Mouse (Mus musculus): ENCODE results near the gene Cntrl. TPM values are rescaled to one million over a fixed set of nuclear protein-coding genes. Genes with fewer than 3 reads are reported as not detected.

Gene Cntrl
- polyA plus RNA-seq, 1 experiment from 2014 or later: 22.5 TPM

DNA sequence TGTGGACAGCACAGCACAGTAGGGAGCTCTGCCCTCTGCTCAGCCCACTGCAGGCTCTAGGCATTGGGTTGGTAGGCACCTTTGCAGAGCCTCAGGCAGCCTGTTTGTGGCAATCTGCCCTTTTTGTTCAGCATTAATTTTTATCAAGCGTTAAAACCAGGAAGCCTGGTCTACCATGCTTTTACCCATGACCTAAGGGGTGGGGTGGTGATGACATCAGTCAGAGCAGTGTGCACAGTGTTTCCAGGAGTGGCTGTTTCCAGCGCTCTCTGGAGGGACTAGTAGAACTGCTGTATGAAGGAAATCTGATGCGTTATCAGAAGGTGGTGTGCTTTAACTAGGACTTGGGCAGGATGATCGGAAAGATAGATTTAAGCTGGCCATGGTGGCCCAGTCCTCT is 63.0 kb downstream of the Cntrl start:
- no peak for ATAC-seq (ENCODE audit: insufficient number of reproducible peaks, insufficient read depth, low FRiP score, low read depth)
- Histone ChIP-seq H3K4me1 (ENCODE audit: control insufficient read depth in 2 of 2, insufficient read depth in 2 of 2, low read length in 2 of 2) (peaks cover 15 to 18% of the 10 kb centered on the region in 2 experiments), H3K9ac (ENCODE audit: low read length) (no peak overlapping the region), H3K36me3 (ENCODE audit: control insufficient read depth, insufficient read depth, low read length) (peaks cover 96% of the 10 kb centered on the region), H3K4me3 (ENCODE audit: control insufficient read depth in 1 of 2, insufficient read depth in 1 of 2, low read depth in 1 of 2, low read length in 2 of 2) (no peak overlapping the region), H3K27me3 (ENCODE audit: control insufficient read depth, insufficient read depth, low read length) (no peaks in the 10 kb centered on the region), H3K9me3 (ENCODE audit: control insufficient read depth, low read length) (no peaks in the 10 kb centered on the region), H3K4me2 (ENCODE audit: low read length) (no peak overlapping the region), H3K27ac (replicated peaks in 1 of 2; ENCODE audit: control insufficient read depth in 1 of 2, insufficient read depth in 1 of 2, low read depth in 2 of 2, low read length in 2 of 2) (peak overlapping the region in 1 of 2 experiments; percentile 83; a peak in 2 of 4 replicates)
- 84% methylated on average over 4 of the region's 4 CpGs for WGBS

DNA sequence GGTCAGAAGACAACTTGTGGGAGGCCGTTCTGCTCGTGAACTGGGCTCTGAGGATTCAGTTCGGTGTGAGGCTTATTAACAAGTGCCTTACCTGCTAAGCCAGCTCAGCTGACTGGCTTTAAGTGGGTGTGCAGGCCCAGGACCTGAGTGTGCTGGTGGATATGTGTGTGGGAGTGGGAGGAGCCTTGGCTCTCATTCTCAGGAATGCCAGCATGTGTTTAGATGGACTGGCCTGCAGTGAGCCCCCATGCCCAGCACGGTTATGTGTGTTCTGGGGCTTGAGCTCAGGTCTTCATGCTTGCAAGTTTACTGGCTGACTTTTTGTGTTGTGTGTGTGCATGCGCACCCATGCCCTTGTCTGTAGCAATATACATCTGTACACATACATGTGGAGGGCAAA is 64.4 kb downstream of the Cntrl start:
- H3K4me2 ChIP-seq (ENCODE audit: low read length): no peak overlapping the region
- H3K27me3 ChIP-seq (ENCODE audit: control insufficient read depth, insufficient read depth, low read length): no peaks in the 10 kb centered on the region
- H3K4me3 ChIP-seq (ENCODE audit: control insufficient read depth in 1 of 2, insufficient read depth in 1 of 2, low read depth in 1 of 2, low read length in 2 of 2): no peak overlapping the region
- H3K9ac ChIP-seq (ENCODE audit: low read length): no peak overlapping the region
- WGBS: 93% methylated on average over 5 of the region's 5 CpGs
- no peaks in the 10 kb centered on the region for H3K9me3 ChIP-seq (ENCODE audit: control insufficient read depth, low read length)
- H3K27ac ChIP-seq (replicated peaks in 1 of 2; ENCODE audit: control insufficient read depth in 1 of 2, insufficient read depth in 1 of 2, low read depth in 2 of 2, low read length in 2 of 2): 0 out of 4 replicates have a peak overlapping the region, but pooled peaks of 1 of the 2 experiments have one; percentile 42
- no peak for ATAC-seq (ENCODE audit: insufficient number of reproducible peaks, insufficient read depth, low FRiP score, low read depth)
- H3K36me3 ChIP-seq (ENCODE audit: control insufficient read depth, insufficient read depth, low read length): peaks cover 96% of the 10 kb centered on the region
- peaks cover 18 to 21% of the 10 kb centered on the region in 2 experiments for H3K4me1 ChIP-seq (ENCODE audit: control insufficient read depth in 2 of 2, insufficient read depth in 2 of 2, low read length in 2 of 2)

DNA sequence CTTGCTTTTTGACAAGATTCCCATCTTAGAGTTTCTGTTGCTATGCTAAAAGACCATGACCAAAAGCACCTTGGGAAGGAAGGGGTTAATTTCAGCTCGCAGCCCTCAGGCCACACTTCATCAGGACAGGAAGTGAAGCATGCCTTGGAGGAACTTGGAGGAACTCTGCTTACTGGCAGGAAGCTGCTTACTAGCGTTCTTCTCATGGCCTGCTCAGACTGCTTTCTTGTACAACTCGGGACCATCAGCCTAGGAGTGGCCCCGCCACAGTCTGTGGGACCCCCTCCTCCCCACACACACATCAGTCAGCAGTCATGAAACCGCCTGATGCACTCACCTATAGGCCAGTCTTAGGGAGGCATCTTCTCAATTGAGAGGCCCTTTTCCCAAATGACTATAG is 64.8 kb downstream of the Cntrl start:
- ATAC-seq (ENCODE audit: insufficient number of reproducible peaks, insufficient read depth, low FRiP score, low read depth): no peak
- H3K4me3 ChIP-seq (ENCODE audit: control insufficient read depth in 1 of 2, insufficient read depth in 1 of 2, low read depth in 1 of 2, low read length in 2 of 2): no peak overlapping the region
- WGBS: 40% methylated on average over 5 of the region's 5 CpGs
- no peak overlapping the region for H3K4me2 ChIP-seq (ENCODE audit: low read length)
- no peaks in the 10 kb centered on the region for H3K27me3 ChIP-seq (ENCODE audit: control insufficient read depth, insufficient read depth, low read length)
- H3K9me3 ChIP-seq (ENCODE audit: control insufficient read depth, low read length): no peaks in the 10 kb centered on the region
- H3K4me1 ChIP-seq (ENCODE audit: control insufficient read depth in 2 of 2, insufficient read depth in 2 of 2, low read length in 2 of 2): peaks cover 18 to 21% of the 10 kb centered on the region in 2 experiments
- peaks cover 96% of the 10 kb centered on the region for H3K36me3 ChIP-seq (ENCODE audit: control insufficient read depth, insufficient read depth, low read length)
- no peak overlapping the region for H3K9ac ChIP-seq (ENCODE audit: low read length)
- H3K27ac ChIP-seq (replicated peaks in 1 of 2; ENCODE audit: control insufficient read depth in 1 of 2, insufficient read depth in 1 of 2, low read depth in 2 of 2, low read length in 2 of 2): peak overlapping the region; percentile 11 to 42; a peak in 1 of 4 replicates

DNA sequence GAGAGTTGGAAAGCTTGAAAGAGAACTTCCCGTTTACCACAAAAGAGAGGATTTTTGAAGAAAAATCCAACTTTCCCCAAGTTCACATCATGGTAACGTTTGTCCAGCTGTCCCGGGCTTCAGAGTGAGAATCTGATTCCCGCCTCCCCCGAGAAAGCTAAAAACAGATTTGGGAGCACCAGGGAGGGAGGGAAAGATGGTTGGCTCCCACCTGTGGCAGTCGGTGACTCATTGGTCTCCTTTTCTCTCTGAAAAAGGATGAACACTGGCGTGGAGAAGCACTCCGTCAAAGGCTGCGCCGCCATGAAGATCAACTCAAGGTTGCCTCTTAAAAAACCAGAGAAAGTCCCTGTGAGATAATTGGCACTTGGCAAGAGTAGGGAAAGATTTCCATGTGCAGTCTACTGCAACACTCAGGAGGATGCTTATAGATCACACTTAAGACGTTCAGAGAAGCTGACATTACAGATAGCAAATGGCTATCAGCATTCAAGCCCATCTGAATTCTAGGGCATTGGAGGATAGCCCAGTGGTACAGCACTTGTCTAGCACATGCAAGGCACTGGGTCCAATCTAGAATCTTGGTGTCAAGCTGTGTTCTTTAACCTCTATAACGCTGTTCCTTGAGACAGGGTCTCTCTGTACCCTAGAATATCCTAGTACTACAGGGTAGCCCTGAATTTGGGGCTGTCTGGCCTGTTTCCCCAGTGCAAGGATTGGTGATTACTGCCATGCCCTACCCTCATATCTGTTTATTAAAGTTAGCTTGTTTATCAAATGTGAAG is 66.2 kb downstream of the Cntrl start:
- ATAC-seq (ENCODE audit: insufficient number of reproducible peaks, insufficient read depth, low FRiP score, low read depth): no peak
- peaks cover 18 to 21% of the 10 kb centered on the region in 2 experiments for H3K4me1 ChIP-seq (ENCODE audit: control insufficient read depth in 2 of 2, insufficient read depth in 2 of 2, low read length in 2 of 2)
- 87% methylated on average over 12 of the region's 12 CpGs for WGBS

DNA sequence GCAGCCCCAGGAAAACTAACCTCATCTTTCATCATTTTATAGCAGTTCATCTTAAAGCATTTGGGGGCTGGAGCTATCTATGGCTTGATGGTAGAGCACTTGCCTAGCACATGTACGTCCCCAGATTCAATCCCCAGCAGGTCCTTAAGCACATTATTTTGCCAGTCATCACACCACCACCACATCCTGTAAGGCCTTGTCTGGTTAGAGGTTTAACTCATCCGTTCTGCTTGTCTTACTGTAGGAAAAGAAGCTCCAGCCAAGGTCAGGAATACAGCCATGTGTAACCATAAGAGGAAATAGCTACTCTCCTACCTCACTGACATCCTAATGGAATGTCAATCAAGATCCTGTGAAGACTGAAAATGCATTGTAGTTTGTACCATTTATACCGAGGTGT is 68.9 kb downstream of the Cntrl start:
- peaks cover 97% of the 10 kb centered on the region for H3K36me3 ChIP-seq (ENCODE audit: control insufficient read depth, insufficient read depth, low read length)

More for the DNA sequence above, 66.2 kb downstream of the Cntrl start:
- peaks cover 97% of the 10 kb centered on the region for H3K36me3 ChIP-seq (ENCODE audit: control insufficient read depth, insufficient read depth, low read length)
- no peak overlapping the region for H3K4me2 ChIP-seq (ENCODE audit: low read length)
- no peak overlapping the region for H3K9ac ChIP-seq (ENCODE audit: low read length)
- no peaks in the 10 kb centered on the region for H3K27me3 ChIP-seq (ENCODE audit: control insufficient read depth, insufficient read depth, low read length)
- no peak overlapping the region for H3K4me3 ChIP-seq (ENCODE audit: control insufficient read depth in 1 of 2, insufficient read depth in 1 of 2, low read depth in 1 of 2, low read length in 2 of 2)
- no peak overlapping the region for H3K27ac ChIP-seq (replicated peaks in 1 of 2; ENCODE audit: control insufficient read depth in 1 of 2, insufficient read depth in 1 of 2, low read depth in 2 of 2, low read length in 2 of 2)
- H3K9me3 ChIP-seq (ENCODE audit: control insufficient read depth, low read length): no peaks in the 10 kb centered on the region

DNA sequence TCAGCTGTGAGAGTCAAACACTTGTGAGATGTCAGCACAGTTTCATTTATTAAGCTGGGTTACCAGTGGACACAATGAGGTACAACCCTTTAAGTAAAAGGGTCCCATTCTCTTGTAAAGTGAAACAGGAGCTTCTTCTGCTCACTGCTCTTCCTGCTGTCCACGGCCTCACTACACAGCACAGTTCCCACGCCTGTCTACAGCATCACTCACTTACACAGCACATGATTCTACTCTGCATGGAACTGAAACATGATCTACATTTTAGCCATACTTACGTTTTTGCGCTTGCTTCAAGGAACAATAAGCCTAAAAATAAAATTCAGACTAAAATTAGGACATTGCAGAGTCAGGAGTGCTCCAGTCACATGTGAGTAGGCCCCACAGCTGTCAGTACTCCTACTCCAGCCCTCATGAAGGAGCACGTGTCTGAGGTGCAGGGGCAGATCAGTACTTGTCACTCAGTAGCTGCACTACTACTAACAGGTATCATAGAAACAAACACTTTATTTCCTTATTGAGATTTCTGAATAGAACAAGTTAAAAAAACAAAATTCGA is 73.9 kb downstream of the Cntrl start:
- Histone ChIP-seq H3K9ac (ENCODE audit: low read length) (no peak overlapping the region), H3K36me3 (ENCODE audit: control insufficient read depth, insufficient read depth, low read length) (peaks cover 93% of the 10 kb centered on the region), H3K27ac (replicated peaks in 1 of 2; ENCODE audit: control insufficient read depth in 1 of 2, insufficient read depth in 1 of 2, low read depth in 2 of 2, low read length in 2 of 2) (peak overlapping the region; percentile 17 to 82), H3K4me3 (ENCODE audit: control insufficient read depth in 1 of 2, insufficient read depth in 1 of 2, low read depth in 1 of 2, low read length in 2 of 2) (no peak overlapping the region), H3K9me3 (ENCODE audit: control insufficient read depth, low read length) (no peaks in the 10 kb centered on the region), H3K4me1 (ENCODE audit: control insufficient read depth in 2 of 2, insufficient read depth in 2 of 2, low read length in 2 of 2) (peaks cover 0 to 19% of the 10 kb centered on the region in 2 experiments; a peak in 2 of 4 replicates), H3K27me3 (ENCODE audit: control insufficient read depth, insufficient read depth, low read length) (no peaks in the 10 kb centered on the region), H3K4me2 (ENCODE audit: low read length) (no peak overlapping the region)
- WGBS: 49% methylated on average over 6 of the region's 6 CpGs
- peak; percentile 72; the same call in 1 of the 2 replicates for ATAC-seq (ENCODE audit: insufficient number of reproducible peaks, insufficient read depth, low FRiP score, low read depth)

More for the DNA sequence above, 68.9 kb downstream of the Cntrl start:
- 77% methylated on average over 3 of the region's 3 CpGs for WGBS
- Histone ChIP-seq H3K27ac (replicated peaks in 1 of 2; ENCODE audit: control insufficient read depth in 1 of 2, insufficient read depth in 1 of 2, low read depth in 2 of 2, low read length in 2 of 2) (no peak overlapping the region), H3K9me3 (ENCODE audit: control insufficient read depth, low read length) (no peaks in the 10 kb centered on the region), H3K9ac (ENCODE audit: low read length) (no peak overlapping the region), H3K4me3 (ENCODE audit: control insufficient read depth in 1 of 2, insufficient read depth in 1 of 2, low read depth in 1 of 2, low read length in 2 of 2) (no peak overlapping the region), H3K4me2 (ENCODE audit: low read length) (no peak overlapping the region), H3K4me1 (ENCODE audit: control insufficient read depth in 2 of 2, insufficient read depth in 2 of 2, low read length in 2 of 2) (peaks cover 5 to 15% of the 10 kb centered on the region in 2 experiments; a peak in 2 of 4 replicates), H3K27me3 (ENCODE audit: control insufficient read depth, insufficient read depth, low read length) (no peaks in the 10 kb centered on the region)
- ATAC-seq (ENCODE audit: insufficient number of reproducible peaks, insufficient read depth, low FRiP score, low read depth): no peak

DNA sequence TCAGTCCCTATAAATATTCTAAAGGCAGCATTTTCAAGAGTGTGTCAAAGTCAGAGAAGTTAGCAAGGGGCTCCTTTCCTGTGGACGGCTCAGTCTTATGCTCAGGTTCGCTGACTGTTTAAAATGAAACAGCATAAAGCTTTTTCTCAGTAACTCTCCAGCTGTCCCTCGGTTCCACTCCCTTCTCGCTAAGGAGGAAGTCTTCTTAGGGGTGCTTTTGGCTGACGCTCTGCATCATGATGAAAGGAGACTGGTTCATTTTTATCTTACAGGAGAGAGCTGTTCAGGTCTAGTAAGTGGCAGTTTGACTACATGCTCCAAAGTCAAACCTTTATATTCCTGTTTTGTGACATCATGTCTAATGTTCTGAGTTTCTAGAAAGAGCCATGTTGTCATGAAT is 79.6 kb downstream of the Cntrl start:
- H3K36me3 ChIP-seq (ENCODE audit: control insufficient read depth, insufficient read depth, low read length): peaks cover 73% of the 10 kb centered on the region

More for the DNA sequence above, 79.6 kb downstream of the Cntrl start:
- Histone ChIP-seq H3K4me3 (ENCODE audit: control insufficient read depth in 1 of 2, insufficient read depth in 1 of 2, low read depth in 1 of 2, low read length in 2 of 2) (no peak overlapping the region), H3K9me3 (ENCODE audit: control insufficient read depth, low read length) (no peaks in the 10 kb centered on the region), H3K4me2 (ENCODE audit: low read length) (no peak overlapping the region), H3K27me3 (ENCODE audit: control insufficient read depth, insufficient read depth, low read length) (no peaks in the 10 kb centered on the region), H3K4me1 (ENCODE audit: control insufficient read depth in 2 of 2, insufficient read depth in 2 of 2, low read length in 2 of 2) (0 out of 4 replicates have a peak, but pooled peaks cover 0 to 10% of the 10 kb centered on the region in 2 experiments), H3K27ac (replicated peaks in 1 of 2; ENCODE audit: control insufficient read depth in 1 of 2, insufficient read depth in 1 of 2, low read depth in 2 of 2, low read length in 2 of 2) (no peak overlapping the region), H3K9ac (ENCODE audit: low read length) (no peak overlapping the region)
- ATAC-seq (ENCODE audit: insufficient number of reproducible peaks, insufficient read depth, low FRiP score, low read depth): no peak
- WGBS: 79% methylated on average over 5 of the region's 5 CpGs

All from heart, embryonic 14.5 days (tissue).